Mouse (Mus musculus) cerebellum, adult 11-12 months (tissue): Measurements from ENCODE around the gene Spata7.
"Not testable (repeated sequence)": the region's sequence is repeated elsewhere in the genome, so short reads cannot be mapped to it uniquely, and the experiment has no call there.

ENCODE experiments used
- DNase-seq: peaks from one replicate; pipeline ENCODE4 v3.0.0; 2022

The Spata7 gene

DNA sequence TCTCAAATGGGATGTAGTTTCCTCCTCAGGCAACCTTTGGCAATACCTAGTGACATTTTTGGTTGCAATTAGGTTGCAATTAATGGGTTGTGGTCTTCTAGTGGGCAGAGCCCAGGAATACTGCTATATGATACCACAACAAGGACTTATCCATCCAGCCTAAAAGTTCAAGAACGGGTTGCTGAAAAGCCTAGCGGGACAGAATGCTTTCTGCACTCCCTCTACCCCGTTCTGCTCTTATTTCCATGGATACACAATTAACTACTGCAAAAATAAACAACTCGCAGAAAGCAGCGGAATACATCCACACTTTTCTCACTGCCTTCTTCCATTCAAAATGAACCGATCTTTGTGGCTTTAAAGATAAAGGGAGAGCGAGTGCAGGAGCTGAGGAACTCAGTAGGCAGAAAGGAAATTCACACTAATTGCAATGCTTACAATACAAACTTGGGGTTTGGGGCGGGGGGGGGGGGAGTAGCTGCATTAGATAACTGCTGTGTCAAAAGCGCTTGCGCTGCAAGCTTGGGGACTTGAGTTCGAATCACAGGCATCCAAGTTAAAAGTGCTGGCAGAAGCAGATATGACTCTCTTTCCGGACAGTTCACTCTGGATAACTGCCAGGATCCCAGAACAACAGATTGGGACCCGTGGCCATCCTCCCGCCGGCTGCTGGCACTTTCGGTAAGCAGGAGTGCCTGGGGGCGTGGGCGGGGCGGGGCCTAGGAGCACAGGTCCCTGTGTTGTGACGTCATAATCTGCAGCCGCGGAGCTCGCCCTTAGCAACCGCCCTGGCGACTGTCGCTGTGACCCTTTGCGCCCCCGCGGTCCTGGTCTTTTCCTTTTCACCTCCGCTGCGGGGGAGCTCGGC, at the start of gene Spata7:
TSS of gene Spata7 (plus strand) at position 766 of the 868 bp plus-strand sequence.
- DNase-seq = peak; percentile 88

- no peak for DNase-seq
These were observed 42.7 kb upstream of the Spata7 start for GRCm38 (mm10) chr12:98585302-98585701.

- DNase-seq = no peak
These were observed 39.4 kb upstream of the Spata7 start for GRCm38 (mm10) chr12:98588573-98588972.

DNA sequence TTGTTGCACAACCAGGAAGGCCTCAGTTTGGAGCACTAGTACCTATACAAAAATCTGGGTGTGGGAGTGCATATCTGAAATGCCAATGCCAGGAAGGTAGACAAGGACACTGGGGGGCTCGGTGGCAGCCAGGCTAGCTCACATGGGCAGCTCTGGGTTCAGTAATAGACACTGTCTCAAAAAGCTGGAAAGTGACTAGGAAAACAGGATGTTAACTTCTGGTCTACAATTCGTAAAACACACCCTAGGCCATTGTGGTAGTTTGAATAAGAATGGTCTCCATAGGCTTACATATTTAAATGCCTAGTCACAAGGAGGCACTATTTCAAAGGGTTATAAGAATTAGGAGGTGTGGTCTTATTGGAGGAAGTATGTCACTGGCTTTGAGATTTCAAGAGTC, 36.9 kb upstream of the Spata7 start:
- no peak for DNase-seq

GRCm38 (mm10) chr12:98600861-98601260, 27.1 kb upstream of the Spata7 start:
- DNase-seq = no peak

DNA sequence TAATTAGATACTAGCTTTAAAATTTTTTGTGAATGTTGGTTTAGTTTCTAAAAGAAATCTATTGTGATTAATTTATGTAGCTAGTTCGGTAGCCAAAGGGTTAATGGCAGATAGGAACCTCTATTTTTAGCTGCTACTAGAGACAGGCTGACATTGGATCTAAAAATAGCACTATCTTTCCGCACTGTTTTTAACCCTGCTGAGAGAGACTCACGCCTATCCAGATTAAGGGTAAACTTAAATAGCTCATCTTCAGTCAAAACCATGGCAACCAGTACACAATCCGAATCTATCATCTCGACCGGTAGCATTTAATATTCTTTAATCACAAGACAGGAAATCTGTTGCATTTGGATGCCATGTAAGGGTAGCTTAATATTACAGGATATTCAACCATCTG, 25.8 kb upstream of the Spata7 start:
- no peak for DNase-seq

- no peak for DNase-seq
These were observed 22.7 kb upstream of the Spata7 start for GRCm38 (mm10) chr12:98605264-98605663.

DNA sequence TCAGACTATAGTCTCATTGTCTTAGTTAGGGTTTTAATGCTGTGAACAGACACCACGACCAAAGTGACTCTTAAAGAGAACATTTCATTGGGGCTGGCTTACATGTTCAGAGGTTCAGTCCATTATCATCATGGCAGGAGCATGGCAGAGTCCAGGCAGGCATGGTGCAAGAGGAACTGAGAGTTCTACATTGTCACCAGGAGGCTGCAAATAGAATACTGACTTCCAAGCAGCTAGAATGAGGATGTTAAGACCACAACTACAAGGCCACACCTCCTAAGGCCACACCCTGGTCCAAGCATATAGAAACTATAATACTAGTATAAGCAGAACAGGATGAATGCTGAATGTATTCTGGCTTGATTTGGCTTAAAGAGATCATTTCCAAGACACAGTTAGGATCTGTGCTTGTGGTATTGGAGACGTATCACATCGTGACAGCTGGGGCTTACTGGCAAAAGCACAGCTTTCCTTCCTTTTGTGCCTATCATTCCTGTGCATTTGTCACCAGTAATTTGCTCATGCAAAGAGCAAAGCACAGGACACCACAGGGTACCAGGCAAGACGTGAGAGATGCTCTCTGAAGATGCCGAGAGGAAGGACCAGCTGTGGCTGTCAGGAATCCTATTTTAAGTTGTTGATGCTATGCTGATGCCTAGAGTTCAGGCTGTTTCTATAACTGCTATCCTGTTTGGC, 21.2 kb upstream of the Spata7 start:
- peak; percentile 33 for DNase-seq

DNA sequence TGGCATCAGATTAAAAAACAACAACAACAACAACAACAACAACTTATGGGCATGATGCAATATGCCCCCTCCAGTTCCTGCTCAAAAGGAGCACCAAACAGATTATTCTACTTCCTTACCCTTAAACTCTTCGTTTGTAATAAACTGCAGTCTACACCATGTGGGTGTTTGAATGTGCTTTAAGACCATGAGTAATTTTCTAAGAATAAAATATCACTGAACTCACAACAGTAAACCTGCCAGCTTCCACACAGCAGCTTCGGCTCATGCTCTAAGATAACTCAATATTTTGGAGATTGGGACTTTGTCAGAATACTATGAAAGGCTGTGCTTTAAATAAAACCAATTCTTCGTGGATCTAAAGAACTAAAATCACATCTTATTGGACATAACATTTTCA, 17.6 kb upstream of the Spata7 start:
- DNase-seq = no peak

GRCm38 (mm10) chr12:98614910-98615508, 12.9 kb upstream of the Spata7 start:
- no peak for DNase-seq

- no peak for DNase-seq
These were observed 12.2 kb upstream of the Spata7 start for GRCm38 (mm10) chr12:98615746-98616145.

DNA sequence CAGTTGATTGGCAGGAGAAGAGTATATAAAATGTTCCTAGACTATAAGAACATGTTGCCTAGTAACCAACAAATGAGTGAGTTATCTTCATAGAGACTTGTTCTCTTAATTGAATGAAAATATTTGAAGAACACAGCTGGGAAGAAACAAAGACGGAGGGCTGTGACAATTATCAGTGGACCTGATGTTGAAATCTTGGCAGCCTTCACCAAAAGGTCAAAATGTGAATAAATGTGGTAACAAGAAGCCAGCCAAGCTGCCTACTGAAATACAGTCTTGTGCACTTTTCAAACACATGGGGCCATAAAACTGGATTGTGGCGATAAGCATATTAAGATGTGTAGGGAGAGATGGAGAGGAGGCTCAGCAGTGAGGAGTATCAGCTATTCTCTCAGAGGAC, 8.5 kb upstream of the Spata7 start:
- no peak for DNase-seq

GRCm38 (mm10) chr12:98620922-98621321, 7.0 kb upstream of the Spata7 start:
- not testable (repeated sequence) for DNase-seq

DNA sequence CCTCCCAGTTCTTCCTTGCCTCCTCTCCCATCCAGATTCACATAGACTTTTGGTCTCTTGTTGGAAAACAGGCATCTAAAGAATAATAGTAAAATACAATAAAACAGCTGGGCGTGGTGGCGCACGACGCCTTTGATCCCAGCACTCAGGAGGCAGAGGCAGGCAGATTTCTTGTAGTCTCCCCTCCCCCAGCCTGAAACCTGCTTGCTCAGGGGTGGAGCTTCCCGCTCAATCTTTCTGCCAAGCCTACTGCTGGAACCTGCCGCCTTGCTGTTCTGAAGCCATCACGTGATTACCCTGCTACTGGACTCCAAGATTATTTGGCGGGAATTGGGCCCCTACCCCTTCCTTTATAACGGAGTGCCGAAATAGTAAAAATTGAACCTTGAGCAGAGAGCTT, 4.7 kb upstream of the Spata7 start:
- DNase-seq = not testable (repeated sequence)

- no peak for DNase-seq
These were observed 458 bp downstream of the Spata7 start for GRCm38 (mm10) chr12:98628260-98628970.

GRCm38 (mm10) chr12:98644852-98645251, 16.9 kb downstream of the Spata7 start:
- DNase-seq = no peak

GRCm38 (mm10) chr12:98656873-98657272, 28.9 kb downstream of the Spata7 start:
- DNase-seq = no peak

- no peak for DNase-seq
These were observed 34.7 kb downstream of the Spata7 start for GRCm38 (mm10) chr12:98662617-98663016.

DNA sequence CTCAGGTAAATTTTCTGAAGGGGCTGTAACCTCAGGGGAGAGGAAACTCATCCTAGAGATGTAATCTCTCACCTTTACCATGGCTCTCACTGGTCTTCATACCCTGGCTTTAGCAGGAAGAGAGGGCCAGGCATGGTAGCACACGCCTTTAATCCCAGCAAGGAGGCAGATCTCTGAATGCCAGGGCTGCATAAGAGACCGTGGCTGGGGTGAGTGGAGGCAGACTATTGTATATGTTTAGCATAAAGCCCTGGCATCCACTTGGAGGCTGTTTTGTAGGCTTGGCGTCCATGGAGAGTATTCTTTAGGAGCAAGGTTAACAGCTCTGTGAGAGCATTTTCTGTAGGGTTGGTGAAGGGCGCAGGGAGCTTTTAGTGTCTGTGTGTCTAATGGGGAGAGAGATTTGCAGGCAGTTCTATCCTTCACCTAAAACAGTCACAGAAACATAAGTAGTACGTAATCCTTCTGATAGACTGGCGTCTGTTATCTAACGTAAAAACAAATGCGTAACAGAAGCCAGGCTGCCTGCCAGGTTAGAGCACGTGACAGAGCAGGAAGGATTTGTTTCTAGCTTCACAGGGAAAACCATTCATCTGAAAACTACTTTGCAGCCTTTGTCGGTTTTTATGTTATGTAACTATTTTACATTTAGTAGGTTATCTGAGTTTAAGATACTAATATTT, 40.3 kb downstream of the Spata7 start:
- DNase-seq = peak; percentile 56

- no peak for DNase-seq
These were observed 41.1 kb downstream of the Spata7 start for GRCm38 (mm10) chr12:98669086-98669485.

DNA sequence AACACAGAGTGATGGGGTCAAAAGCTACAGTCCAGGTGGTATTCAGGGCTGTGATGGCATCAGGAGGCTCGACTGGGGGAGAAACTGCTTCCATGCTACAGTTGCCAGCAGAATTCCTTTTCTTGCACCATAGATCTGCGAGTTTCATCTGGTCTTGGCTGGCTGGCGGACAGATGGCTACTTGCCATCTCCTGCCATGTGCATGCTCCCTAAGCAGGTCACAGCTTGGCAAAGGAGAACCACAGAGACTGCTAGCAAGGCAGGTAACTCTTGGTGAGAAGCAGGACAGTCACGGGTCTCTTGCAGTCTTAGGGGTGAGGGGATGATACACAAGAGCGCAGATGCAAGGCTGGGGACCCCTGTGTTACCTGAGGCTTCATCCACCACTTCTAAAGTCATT, 41.9 kb downstream of the Spata7 start:
- peak; percentile 91 for DNase-seq

GRCm38 (mm10) chr12:98670429-98670828, 42.5 kb downstream of the Spata7 start:
- peak; percentile 46 for DNase-seq

- DNase-seq = no peak
These were observed 45.9 kb downstream of the Spata7 start for GRCm38 (mm10) chr12:98673879-98674278.
